Mouse (Mus musculus) spleen, postnatal 14 days (tissue): Measurements from ENCODE around the gene Smpd2.
"Not testable (repeated sequence)": the region's sequence is repeated elsewhere in the genome, so short reads cannot be mapped to it uniquely, and the experiment has no call there.

Experiments used
- DNase-seq, 2 experiments: peaks; one replicate each; pipeline ENCODE4 v3.0.0; 2021 to 2022; ENCODE audit warnings: low spot score in 2 of 2

The Smpd2 gene

DNA sequence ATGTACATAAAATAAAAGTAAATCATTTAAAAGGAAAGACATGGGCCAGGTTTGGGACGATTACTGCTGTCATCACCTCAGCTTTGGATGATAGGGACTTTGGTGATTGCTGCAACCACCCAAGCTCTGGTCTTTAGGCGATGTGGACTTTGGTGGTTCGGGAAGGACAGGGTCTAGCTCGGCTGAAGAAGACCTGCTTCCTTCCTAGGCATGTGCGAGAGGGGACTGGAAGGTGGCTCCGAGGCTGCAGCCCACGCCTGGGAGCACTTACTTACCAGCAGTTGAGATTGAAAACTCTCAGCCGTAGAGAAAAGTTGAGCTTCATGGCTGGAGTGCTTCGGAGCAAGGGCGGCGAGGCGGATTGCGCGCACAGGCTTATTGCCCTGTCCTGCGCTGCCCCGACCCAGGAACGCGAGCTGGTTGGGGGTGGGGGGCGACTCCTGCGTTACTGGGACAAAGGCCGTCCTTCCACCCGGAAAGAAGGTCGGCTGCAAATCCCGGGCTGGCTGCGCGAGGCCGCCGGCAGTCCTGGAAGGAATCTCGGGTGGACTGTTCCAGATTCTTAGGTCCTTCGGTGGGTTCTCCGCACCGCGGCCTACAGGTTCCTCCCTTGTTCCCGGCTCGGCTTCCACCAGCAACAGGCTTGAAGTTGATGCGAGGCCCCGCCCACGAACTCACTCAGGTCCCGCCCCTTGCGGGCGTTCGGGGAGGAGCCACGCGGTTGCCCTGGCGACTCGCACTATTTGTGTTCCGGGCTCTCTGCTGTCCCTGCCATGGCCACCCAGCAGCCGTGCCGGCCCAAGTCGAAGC, at the start of gene Smpd2, which contains the start of gene Ppil6:
TSS of gene Smpd2 (minus strand) at position 662 of the 810 bp plus-strand sequence.
TSS of gene Ppil6 (plus strand) at position 732 of the 810 bp plus-strand sequence.
- peak; percentile 81 to 84 for DNase-seq

GRCm38 (mm10) chr10:41538986-41539385, 48.8 kb upstream of the Smpd2 start:
- no peak for DNase-seq

GRCm38 (mm10) chr10:41537983-41538330, 47.8 kb upstream of the Smpd2 start:
- no peak for DNase-seq

- DNase-seq: no peak
Measured at GRCm38 (mm10) chr10:41537226-41537982, 47.2 kb upstream of the Smpd2 start.

DNA sequence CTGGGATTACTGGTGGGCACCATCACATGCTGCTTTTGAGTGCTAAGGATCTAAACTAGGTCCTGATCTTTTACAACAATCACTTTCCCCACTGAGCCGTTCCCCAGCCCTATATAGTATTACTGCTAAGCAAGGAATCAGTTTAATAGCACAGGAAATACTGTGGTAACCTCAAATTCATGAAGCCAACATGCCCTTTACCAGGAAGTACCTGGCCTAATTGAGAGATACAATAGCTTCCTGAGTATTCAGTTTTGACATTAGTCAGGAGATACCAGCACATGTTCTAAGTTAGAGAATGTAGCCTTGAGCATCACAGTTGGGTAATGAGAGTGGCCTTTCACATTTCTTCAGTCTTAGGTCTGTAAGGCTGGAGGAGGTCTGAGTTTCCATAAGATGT, 46.5 kb upstream of the Smpd2 start:
- no peak for DNase-seq

GRCm38 (mm10) chr10:41535991-41536390, 45.8 kb upstream of the Smpd2 start:
- no peak for DNase-seq

DNA sequence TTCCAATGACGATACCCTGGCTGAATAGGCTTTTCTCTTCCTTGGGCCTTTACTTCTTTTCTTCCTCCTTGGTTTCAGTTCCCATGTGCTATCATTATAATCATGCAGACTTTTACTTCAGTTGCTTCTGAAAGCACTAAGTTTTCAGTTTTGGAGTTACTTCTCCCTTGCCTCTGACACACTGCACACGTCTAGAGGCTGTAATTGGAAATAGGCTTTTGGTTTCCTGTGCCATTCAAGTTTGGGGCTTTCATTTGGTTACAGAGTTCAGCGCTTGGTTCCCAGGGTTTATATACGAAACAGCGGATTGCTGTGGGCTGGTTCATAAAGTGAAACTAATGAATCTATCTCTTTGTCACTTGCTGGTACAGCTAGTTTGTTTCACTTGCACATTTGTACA, 39.8 kb upstream of the Smpd2 start:
- DNase-seq: no peak

DNA sequence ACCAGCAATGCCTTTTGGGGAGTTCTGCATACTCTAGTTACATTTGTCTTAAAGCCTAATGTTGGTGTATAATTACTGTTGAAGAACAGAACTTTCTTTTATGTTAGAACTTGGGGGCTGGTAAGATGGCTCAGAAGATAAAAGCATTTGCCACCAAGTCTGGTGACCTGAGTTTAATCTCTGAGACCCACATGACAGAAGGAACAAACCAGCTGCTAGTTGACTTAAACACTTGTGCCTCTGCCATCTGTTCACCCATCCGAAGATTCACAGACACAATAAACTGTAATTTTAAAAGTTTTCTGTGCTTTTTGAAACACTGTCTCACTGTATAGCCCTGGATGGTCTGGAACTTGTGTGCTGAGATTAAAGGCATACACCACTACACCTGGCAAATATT, 35.5 kb upstream of the Smpd2 start:
- DNase-seq: no peak

DNA sequence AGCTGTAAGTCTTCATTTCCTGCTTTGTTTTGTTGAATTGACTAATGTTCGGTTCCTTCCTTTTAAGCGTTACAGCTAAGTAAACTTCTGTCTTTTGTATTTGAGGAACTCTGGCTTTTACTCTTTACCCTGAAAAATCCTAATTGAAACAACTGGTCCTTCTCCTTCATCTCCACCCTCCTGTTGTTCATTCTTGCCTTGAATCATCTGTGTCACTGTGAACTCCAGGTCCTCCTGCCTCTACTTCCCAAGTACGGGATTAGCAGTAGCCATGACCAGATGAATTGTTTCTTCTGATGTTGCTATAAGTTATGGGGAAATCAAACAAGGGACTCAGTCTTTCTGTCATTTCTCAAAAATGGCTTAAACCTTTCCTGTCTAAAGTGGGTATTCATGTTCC, 33.2 kb upstream of the Smpd2 start:
- DNase-seq: no peak

- DNase-seq: no peak
Measured at GRCm38 (mm10) chr10:41520410-41520673, 30.2 kb upstream of the Smpd2 start.

DNA sequence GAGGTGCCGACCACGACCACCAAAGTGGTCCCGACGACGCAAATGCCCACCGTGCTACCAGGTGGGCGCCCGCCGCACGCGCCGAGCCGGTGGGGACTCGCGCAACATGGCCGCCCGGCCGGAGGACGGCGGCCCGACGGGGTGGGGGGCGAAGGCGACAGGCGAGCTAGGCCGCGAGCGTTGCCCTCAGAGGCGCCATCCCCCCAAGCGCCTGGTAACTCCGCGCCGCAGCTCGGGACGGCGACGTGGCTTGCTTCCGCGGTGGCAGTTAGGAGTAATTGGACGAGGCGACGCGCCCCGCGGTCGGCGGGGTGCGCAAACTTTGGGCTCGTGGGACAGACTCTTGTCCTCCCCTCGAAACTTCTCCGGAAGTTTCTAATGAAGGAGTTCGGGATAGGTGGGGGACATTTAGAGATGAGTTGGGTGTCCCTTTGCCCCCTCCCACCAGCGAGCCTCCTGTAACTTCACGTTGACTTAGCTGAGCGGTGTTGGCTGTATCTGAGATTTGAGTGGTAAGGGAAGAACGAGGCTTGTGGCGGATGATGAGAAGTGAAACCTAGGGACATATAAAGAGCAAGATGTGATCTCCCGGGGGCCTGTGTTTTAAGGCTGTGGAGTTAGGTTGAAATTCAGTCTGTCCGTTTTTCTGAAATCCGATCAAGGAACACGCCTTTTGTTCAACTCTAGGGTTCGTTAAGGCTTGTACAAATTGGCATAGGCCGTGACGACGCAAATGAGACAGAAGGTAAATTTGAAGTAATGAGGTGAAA, 29.7 kb upstream of the Smpd2 start:
- DNase-seq: peak; percentile 41 to 52

- peak; percentile 85 to 90 for DNase-seq
Measured at GRCm38 (mm10) chr10:41518981-41519618, 28.9 kb upstream of the Smpd2 start, which contains the start of gene Cd164. Gene Cd164, plus strand, starts transcription at chr10:41519414.

DNA sequence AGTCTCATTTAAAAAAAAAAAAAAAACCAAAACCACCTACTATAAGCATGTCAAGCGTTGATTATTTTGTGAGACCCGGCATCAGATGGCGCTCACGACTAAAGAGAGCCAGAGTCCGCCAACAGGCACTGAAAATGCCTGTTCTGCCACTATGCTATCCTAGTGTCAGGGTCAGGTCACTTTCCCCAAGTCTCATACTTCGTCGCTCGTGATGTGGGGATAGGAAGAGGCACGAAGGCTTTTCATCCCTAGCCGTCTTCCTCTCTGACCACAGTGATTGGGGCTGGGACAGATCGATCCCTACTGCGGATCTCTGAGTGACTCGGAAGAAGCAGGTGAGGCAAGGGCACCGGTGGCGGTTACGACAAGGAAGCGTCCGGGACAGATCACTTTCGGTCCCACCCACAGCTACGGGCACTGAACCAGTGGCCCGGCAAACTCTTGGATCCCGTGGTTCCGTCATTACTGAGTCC, 28.4 kb upstream of the Smpd2 start:
- DNase-seq: peak; percentile 60 to 65

DNA sequence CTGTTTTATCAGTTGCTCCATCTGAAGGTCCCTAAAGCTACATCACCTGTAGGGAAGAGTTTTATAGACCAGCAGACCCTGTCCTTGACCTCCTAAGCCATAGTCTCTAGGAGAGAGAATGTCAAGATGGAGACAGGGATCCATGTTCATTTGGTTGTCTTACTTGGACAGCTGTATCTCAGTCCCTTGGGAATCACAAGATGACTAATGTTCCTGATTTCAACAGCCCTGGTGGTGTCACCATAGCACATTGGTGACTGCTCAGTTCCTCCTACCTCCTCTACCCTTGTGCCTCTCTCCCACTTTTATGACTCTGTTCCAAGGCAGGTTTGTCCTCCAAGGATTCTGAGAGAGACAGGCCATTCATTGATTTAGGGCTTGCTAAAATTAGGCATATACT, 24.8 kb upstream of the Smpd2 start:
- no peak for DNase-seq

DNA sequence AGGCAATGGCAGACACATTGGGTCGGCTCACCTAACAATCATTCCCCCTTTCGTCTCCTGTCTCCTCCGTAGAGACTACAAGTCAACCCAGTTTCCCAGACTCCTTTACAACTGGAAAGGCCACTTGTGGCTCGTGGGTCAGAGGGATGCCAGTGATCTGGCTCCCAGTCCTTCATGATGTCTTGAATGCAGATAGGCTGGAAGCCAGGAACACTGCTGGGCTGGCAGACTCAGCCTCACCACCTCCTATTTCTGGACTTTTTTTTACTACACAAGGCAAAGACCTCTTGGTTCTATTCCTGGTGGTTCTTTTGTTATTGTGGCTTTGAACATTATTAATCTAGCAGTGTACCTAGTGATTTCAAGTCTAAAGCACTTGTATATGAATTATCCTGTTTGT, 24.1 kb upstream of the Smpd2 start:
- DNase-seq: no peak

DNA sequence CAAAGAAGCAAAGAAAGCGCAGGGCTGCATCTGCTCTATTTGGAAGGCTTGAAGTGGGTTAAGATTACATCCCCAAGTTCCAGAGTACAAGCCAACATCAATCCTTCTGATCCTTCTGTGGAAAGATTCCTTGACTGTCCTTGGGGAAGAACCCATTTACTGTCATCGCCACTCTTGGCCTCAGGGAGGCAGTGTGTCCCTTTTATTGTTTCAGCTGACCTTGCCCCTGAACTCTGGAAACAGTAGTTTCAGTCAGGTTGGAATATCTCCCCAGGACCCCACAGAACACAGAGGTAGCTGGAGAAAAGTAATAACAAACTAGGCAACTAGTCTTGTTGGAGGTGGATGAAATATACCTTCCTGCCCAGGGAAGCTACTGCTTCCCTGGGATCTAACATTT, 19.0 kb upstream of the Smpd2 start:
- no peak for DNase-seq

- DNase-seq: not testable (repeated sequence)
Measured at GRCm38 (mm10) chr10:41505446-41505845, 15.3 kb upstream of the Smpd2 start.

DNA sequence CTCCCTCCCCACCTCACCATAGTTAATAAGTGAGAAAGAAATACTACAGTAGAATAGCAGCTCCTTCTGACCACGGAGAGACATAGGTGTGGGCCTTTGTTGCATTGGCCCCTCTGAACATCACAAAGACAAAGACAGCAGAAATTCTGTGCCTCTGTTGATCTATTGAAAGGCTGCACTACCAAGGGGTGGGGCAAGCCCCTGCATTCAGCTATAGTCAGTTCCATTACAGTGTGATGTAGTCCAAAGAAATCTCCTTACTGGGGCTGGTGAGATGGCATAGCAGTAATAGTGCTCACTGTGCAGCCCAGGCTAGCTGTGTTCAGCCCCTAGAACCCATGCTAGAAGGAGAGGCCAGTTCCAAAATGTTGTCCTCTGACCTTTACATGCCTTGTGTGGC, 14.8 kb upstream of the Smpd2 start:
- DNase-seq: no peak

GRCm38 (mm10) chr10:41500941-41501340, 10.8 kb upstream of the Smpd2 start:
- DNase-seq: no peak

DNA sequence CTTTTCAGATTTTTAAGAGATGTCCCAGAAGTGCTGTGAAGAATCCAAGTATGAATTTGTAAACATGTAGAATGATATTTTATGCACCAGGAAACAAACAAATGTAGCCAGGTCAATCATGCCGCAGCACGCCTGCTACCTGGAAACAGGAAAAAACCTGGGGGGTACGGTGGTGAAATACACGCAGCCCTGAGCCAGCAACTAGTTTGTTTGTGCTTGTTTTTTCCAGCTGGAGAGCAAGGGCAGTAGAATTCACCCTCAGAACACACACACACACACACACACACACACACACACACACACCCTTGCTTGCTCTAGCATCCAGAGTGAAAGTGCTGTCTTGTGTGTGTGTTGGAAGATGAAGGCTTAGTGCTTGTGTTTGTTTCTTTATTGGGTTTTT, 942 bp upstream of the Smpd2 start:
- DNase-seq: no peak

- DNase-seq: no peak
Measured at GRCm38 (mm10) chr10:41490518-41490873, 327 bp upstream of the Smpd2 start.

DNA sequence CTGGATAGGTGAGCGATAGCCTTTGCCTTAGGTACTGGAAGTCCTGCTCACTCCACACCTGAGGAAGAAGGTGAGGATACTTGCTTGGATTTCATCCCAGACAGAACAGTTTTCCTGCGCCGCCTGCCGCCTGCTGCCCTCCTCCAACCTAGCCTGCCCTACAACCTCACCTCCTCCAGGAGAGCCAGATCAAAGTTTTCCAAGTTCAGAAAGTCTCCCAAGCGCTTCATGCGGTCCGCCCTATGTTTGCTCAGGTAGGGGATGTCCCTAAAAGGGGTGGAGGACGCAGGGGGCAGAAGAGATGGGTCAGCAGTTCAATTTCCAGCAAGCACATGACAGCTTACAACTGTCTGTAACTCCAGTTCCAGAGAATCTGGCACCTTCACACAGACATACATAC, 875 bp downstream of the Smpd2 start:
- no peak for DNase-seq
